Mouse (Mus musculus) heart, postnatal 0 days (tissue): Measurements from ENCODE around the gene Tpcn2.

Experiments used
- CTCF ChIP-seq: IDR thresholded peaks from 2 replicates; pipeline ENCODE4 v1.5.1; 2016; ENCODE audit warnings: antibody characterized with exemption, control low read depth, low read depth
- EP300 ChIP-seq: IDR thresholded peaks from 2 replicates; pipeline ENCODE4 v1.6.1; 2016; ENCODE audit warnings: antibody characterized with exemption, low read depth

DNA sequence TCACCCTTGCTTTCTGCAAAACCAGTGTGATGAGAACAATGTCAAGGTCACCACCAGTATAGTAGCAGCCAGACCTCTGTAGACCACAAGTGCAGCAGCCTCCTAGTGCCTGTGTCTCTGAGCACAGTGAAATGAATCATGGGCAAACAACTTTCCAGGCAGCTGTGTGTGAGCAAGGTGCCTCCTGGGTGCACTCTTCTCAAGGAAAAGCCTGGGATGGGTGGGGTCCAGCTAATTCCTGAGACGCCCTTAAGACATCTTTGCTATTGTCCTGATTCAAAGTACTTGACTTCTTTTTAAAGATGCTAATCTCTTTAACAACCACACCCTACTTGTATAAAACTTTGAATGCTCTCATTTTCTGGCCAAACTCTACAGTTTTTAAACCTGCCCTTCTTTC, 144.7 kb downstream of the Tpcn2 start:
- TF ChIP-seq CTCF (no peak), EP300 (no peak)
